Mouse (Mus musculus) CD4-positive, CD25-positive, alpha-beta regulatory T cell, adult 4 months (primary cell): ENCODE data around the gene Ttf1. TPM values are rescaled to one million over a fixed set of nuclear protein-coding genes. Genes with fewer than 3 reads are reported as not detected.

Experiments used
- ATAC-seq: one replicate; pipeline ENCODE4 v1.8.0; 2017
- polyA plus RNA-seq, 2 experiments: library from polyadenylated mRNA; unstranded; fragments of 100-300 nt; shearing (Covaris generic); gene quantifications; one replicate each; pipeline ENCODE4 v1.2.1; 2017

Gene Ttf1
- 10 to 100 TPM; 20.7 to 24.1 TPM for polyA plus RNA-seq

- peak; percentile 96 for ATAC-seq
These were observed at the start of gene Ttf1 for GRCm38 (mm10) chr2:29060135-29060597. Gene Ttf1, plus strand, starts transcription at chr2:29060262.

DNA sequence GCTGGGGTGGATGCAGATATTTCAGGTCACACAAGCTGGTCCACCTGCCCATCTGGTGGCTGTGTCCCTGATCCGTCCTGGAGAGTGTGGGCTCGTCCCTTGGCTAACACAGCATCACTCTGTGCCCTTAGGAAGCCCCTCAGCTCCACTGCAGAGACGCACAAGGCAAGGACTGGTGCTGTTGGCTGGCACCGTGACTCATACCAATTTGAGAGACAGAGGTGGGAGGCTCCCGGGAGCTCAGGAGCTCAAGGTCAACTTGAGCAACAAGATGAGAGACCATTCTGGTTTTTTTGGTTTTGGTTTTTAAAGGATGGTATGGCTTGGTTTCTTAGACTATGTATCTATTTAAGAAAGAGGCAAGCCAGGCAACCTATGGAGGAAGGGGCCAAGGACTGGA, 47.5 kb upstream of the Ttf1 start:
- no peak for ATAC-seq

DNA sequence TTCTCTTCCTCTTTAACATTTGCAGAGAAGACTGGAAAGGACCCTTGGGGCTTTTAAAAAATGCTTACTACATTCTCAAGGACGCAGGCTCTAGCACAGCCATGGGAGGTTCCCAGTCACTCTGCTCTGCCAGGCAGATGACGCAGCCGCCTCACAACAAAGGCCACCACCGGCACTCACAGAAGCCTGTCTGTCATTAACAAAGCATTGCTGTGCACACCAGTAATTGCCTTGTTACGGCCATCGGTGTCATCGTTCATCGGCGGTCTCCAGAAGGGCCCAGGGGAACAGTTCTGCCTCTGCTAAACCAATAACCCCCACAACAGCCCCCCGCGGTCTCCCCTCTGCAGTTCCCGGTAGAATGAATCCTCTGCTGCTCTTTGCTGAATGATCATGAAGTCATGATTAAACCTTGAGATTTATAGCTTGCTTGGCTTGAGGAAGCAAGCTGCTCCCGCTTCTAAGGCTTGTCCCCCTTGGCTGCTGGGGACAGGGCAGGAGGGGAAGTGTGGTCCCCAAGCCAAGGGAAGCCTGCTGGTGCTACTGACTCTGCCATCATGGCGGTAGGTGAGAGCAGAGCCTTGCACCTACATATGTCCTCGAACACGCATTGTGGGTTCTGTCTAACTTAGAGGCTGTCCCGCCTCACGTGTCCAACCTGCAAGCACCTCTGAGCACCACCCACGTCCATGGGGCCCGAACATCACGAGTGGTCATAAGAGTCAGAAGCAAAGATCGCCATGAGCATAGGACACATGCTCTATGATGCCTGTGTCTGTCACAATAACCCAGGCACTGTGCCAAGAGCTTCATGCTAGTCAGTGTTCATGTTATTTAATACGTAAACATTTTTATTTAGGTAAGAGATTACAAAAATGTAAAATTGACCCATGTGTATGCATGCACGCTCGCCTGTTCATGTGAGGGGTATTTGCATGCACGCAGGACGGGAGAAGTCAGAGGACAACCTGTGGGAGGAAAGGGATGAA, 43.2 kb upstream of the Ttf1 start:
- ATAC-seq = no peak

DNA sequence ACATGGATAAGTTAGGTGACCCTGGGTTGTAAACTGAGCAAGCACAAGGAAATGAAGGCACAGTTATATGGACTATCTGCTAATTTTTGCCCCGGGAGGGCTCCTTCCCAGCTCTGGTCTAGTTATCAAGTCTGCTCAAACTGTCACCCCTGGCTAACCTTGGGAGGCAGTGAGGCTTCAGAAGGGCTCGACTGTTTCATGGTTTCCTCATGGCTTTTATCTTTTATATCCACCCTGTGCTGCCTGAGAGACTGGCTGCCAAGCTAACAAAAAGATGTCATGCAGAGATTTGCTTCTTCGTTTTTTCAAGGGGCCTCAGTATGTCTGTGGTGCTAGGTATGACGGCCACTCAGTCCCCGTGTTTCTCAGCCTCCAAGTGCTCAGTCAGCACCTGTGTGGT, 41.4 kb upstream of the Ttf1 start:
- ATAC-seq = no peak

DNA sequence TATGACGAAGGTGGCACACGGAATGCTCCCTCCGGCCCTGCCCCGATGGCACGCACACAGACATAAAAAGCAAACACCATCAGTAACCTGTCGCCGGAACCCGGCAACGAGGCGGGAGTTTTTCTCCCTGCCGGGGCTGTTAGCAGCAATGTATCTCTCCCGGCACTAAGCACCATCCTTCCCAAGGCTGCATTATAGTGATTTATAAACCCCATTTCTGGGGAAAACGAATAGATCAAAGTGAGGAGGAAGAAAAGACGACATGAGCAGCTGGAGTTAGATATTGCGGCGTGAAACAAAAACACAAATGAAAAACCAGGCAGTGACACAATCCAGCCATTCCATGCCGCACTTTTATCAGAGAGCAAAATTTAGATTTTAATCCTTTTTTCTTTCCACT, 39.0 kb upstream of the Ttf1 start:
- no peak for ATAC-seq

GRCm38 (mm10) chr2:29023001-29023400, 37.1 kb upstream of the Ttf1 start:
- no peak for ATAC-seq

GRCm38 (mm10) chr2:29025284-29025683, 34.8 kb upstream of the Ttf1 start:
- no peak for ATAC-seq

DNA sequence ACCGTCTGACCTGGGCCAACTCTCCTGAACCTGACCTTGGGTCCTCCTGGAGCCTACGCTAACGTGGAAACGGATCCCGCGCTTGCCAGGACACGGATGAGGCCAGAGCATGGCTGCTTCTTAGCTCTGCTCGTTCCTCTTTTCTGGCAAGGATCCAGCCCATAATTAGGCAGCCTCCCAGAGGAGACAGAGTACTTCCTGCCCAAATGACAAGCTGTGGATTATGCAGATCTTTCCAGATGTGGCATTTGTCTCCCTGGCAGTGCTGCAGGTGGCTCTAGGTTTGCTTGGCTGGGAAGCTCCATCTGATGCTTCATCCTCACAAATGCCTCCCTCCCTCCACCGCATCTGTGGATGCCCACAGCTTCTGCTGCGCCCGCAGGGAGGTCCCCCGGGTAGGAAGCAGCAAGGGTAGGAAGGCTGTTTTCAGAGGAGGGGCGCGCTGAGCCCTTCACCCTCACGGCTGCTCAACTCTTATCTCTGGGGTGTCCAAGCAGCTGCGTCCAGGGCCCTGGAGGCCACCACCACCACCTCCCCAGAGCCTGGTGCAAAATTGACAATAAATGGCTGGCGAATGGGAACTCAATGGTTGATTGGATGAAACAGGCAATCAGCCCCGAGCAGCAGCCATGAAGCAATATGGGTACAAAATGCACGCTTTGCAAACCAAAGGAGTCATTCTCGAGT, 29.9 kb upstream of the Ttf1 start:
- ATAC-seq = no peak

GRCm38 (mm10) chr2:29031951-29032350, 28.1 kb upstream of the Ttf1 start:
- no peak for ATAC-seq

DNA sequence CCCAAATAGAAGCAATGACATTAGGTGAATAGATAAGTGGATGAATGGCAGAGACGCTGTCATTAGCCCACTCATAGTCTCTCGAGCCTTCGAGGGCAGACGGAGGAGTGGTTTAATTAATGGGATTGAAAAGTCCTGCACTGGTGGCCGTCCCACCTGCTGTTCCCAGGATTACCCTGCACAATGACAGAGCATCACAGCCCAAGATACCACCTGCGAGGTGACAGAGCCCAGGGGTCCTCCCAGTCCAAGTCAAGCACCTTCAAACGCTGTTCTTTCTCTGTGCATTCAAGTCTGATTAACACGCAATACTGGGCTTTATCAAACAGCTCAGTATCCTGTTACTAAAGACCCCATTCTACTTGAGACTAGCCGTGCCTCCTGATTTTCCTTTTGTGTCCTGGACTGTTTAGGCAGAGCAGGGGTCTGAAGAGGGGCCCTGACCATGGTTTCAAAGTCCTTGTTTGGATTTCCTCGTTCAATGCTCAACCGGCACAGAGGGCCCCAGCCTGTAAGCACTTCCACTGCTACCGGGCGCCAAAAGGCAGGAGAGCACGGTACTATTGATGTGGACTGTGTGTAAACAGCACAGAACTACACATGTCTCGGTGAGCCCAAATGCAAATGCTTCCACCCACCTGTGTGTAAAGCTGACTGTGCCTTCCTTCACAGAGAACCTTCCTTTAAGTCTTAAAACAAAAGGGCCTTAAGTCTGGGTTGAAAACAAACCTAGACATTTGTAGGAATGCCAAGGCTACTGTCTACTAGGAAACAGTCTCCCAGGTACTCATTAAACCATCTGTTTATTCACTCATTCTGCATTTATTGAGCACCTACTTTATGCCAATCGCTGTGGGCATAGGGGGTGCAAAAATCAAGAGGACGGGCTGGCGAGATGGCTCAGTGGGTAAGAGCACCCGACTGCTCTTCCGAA, 25.3 kb upstream of the Ttf1 start:
- no peak for ATAC-seq

- no peak for ATAC-seq
These were observed 24.4 kb upstream of the Ttf1 start for GRCm38 (mm10) chr2:29035698-29036097.

GRCm38 (mm10) chr2:29039741-29040140, 20.3 kb upstream of the Ttf1 start:
- ATAC-seq = no peak

DNA sequence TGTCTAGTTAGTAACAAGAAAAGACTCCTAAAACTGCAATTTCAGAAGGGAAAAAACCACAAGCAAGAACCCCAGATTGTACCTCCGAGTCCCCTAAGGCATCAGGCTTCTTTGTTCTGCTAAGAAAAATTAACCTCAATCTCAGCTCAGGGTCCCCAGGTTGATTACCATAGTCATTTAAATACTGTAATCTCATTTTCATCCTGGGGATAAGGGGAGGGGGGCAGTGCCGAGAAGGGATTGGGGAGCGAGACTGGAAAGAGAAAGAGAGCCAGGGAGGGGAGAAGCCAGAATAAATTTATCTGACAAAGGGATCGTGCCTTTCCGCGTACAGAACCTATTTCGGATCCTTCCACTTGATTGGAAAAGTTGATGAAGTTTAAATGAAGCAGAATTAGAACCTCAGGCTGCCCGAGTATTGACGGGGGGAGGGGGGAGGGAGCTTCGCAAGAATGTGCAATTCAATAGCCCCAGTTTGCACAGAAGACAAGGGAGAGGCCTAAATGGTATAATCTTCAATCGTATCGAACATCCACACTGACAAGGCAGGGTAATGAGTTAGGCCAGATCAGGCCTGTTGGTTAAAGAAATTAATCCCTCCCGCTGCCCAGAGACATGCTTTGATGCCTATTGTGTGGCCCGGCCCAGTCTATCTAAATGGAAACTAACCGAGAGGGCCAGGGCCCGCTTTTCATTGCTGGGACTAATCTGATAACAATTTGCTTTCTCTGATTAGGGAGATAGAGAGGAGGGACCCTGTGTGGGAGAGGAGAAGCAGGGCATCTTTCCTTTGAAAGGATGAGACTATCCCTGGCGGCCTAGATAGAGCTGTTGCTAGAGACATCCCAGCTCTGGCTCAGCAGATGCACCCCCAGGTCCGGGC, 19.2 kb upstream of the Ttf1 start:
- ATAC-seq = no peak

DNA sequence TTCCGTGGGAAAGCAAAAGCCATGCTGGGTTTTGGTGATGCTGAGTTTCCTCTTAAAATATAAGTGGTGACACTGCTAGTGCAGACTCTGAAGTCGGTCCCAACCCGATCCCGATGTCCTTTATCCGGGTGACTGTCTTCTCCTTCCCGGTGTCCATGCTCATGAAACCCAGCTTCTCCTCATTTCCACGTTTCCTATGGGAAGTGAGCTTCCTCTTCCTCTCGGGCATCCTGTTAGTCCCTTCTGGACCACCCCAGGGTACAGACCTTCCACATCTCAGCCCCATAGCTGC, 18.6 kb upstream of the Ttf1 start:
- no peak for ATAC-seq

GRCm38 (mm10) chr2:29042124-29042523, 17.9 kb upstream of the Ttf1 start:
- ATAC-seq = no peak

DNA sequence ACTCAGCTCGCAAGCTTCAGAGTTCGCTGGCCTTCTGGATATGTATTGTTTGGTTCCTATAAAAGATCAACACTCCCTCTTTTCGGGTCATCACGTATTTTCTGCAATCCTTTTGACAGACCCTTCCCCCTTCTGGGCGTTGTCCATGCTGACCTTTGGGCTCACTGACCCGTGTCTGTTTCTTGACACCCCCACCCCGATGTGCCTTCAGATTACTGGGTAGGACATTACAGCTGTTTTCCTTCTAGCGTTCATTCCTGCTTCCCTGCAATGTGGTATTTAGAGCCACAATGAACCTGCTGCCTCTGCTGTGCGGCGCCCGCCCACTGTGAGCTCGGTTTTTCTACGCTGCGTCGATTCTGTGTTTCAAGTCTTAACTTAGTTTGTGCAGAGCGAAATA, 13.9 kb upstream of the Ttf1 start:
- ATAC-seq = no peak

DNA sequence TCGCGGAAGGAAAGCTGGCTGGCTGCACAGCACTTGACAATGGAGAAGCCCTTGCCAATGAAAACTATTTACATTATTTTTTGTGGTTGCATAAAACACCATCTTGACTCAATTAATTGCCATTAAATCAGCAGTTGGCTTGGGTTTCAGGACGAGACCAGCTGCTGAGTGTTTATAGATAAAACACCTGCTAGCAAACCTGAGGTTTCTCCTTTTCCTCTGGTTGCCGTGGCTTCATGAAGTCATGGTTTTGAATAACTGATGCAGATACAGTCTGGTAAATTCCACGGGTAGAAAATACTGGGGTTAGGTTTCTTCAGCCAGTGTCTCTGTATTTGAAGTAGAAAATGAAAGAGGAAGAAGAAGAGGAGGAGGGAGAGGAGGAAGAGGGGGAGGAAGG, 8.1 kb upstream of the Ttf1 start:
- no peak for ATAC-seq

- peak; percentile 52 for ATAC-seq
These were observed 7.1 kb upstream of the Ttf1 start for GRCm38 (mm10) chr2:29052943-29053454.

DNA sequence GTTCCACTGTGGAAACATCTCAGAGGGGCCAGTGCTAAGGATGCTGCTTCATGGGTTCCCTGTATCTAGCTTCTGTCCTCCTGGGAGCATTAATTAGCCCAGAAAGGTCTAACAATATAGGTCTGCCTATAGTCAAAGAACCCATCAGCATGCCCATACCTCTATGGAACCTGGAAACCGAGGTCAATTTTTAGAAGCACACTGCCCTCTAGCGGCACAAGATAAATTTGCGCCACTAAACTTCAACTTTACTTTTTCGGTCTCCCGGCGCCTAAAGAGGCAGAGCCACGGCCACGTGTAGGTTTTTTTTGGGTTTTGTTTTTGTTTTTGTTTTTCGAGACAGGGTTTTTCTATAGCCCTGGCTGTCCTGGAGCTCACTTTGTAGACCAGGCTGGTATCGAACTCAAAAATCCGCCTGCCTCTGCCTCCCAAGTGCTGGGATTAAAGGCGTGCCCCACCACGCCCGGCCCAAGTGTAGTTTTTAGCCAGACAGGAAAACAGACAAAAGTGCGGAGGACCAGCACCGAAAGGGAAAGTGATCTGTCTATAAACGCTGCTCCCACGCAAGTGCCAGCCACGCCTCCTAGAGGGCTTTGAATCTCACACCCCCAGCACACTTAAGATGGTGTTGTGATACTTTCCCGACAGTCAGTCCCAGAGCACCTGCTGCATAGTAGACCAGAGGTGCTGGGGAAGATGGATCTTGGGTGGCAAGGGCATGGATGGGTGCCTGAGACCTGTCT, 6.1 kb upstream of the Ttf1 start:
- ATAC-seq = peak; percentile 57

DNA sequence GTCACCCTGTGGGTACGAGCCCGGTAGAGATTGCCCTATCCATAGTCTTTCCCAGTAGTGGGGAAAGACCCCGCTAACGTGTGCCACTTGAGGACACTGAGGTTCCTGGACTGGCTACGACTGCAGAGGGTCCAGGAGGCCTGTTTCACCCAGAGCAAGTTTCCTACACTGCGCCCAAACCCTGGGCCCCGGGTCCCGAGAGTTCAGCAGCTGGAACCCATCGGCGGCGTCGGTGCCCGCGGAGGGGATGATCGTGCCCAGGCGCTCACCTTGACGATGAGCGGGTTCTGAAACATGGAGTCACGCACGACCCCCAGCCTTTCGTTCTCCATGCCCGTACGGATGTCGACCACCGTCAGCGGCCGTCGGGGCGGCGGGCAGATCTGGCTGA, 5.5 kb upstream of the Ttf1 start:
- no peak for ATAC-seq

- peak; percentile 75 for ATAC-seq
These were observed 5.1 kb upstream of the Ttf1 start, which contains the start of gene Cfap77 for GRCm38 (mm10) chr2:29054991-29055390. Gene Cfap77, minus strand, starts transcription at chr2:29055066.
